In the genomic region with DNA sequence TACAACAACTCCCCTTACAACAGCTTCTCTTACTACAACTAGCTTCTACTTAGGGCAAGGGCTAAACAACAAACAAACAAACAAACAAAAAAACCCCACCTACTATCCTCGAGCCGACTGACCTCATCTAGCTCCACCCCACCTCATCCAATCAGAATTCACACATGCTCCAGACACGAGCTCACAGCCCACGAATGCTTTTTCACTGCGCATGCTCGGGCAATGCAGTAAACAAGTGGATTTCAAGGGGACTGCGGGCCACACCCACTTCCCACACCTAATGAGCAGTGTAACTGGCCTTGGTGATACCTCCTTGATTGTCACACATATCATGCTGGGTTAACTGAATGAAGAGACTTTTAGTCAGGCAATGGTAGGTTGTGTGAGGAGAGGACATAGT, we compare ENCODE assay signal across 22 mouse cellular contexts. TPM values are rescaled to one million over a fixed set of nuclear protein-coding genes. Genes with fewer than 3 reads are reported as not detected.
DNase-seq lines count a peak whose midpoint lies in the region; ATAC-seq lines count a peak whose summit lies in the region.
"Had no signal": no experiment of that assay in that cellular context is flagged by ENCODE, and none has a peak within 500 bp of the region (broad histone marks: within the 10 kb centered on the region; RNA-seq: fewer than 3 reads in every experiment).

No protein-coding gene starts in this region.

- no peak overlapping the region for H3K4me2 ChIP-seq in midbrain, embryonic 15.5 days
- H3K4me2 ChIP-seq: embryonic facial prominence, embryonic 12.5 days; forebrain, embryonic 13.5 days; forebrain, embryonic 15.5 days had no signal

- no peaks in the 10 kb centered on the region for H3K36me3 ChIP-seq in midbrain, embryonic 15.5 days (replicated peaks)
- H3K36me3 ChIP-seq: embryonic facial prominence, embryonic 10.5 days; embryonic facial prominence, embryonic 12.5 days; forebrain, embryonic 15.5 days had no signal

- H3K27me3 ChIP-seq in midbrain, embryonic 15.5 days (replicated peaks): no peaks in the 10 kb centered on the region
- H3K27me3 ChIP-seq: CH12.LX; embryonic facial prominence, embryonic 12.5 days; forebrain, embryonic 13.5 days; forebrain, embryonic 15.5 days had no signal

- ATAC-seq in CD4-positive, CD25-positive, alpha-beta regulatory T cell, adult 4 months: no peak
- ATAC-seq in midbrain, embryonic 15.5 days (replicated peaks): no peak
- ATAC-seq: forebrain, embryonic 13.5 days; forebrain, embryonic 15.5 days; forebrain, postnatal 0 days had no signal

- 92% methylated on average over 7 of the region's 7 CpGs for WGBS in midbrain, embryonic 15.5 days

- no peak overlapping the region for H3K9ac ChIP-seq in midbrain, embryonic 15.5 days
- H3K9ac ChIP-seq: embryonic facial prominence, embryonic 12.5 days; forebrain, embryonic 13.5 days; forebrain, embryonic 15.5 days; forebrain, postnatal 0 days had no signal

- no peak overlapping the region for H3K27ac ChIP-seq in midbrain, embryonic 15.5 days
- H3K27ac ChIP-seq: embryonic facial prominence, embryonic 10.5 days; embryonic facial prominence, embryonic 12.5 days; forebrain, embryonic 13.5 days; forebrain, embryonic 15.5 days had no signal

- H3K4me1 ChIP-seq in midbrain, embryonic 15.5 days: no peaks in the 10 kb centered on the region
- H3K4me1 ChIP-seq: embryonic facial prominence, embryonic 10.5 days; embryonic facial prominence, embryonic 12.5 days; forebrain, embryonic 13.5 days; forebrain, embryonic 15.5 days had no signal

- H3K4me3 ChIP-seq in midbrain, embryonic 15.5 days: no peak overlapping the region
- H3K4me3 ChIP-seq: embryonic facial prominence, embryonic 10.5 days; embryonic facial prominence, embryonic 12.5 days; forebrain, embryonic 13.5 days; forebrain, embryonic 15.5 days had no signal

- H3K9me3 ChIP-seq in midbrain, embryonic 15.5 days: no peaks in the 10 kb centered on the region
- H3K9me3 ChIP-seq: forebrain, embryonic 13.5 days; forebrain, embryonic 15.5 days had no signal

- peak; percentile 30 for DNase-seq in CD4-positive, CD25-positive, alpha-beta regulatory T cell, adult 2 months (ENCODE audit: low read depth, low spot score)
- DNase-seq in ES-CJ7 (ENCODE audit: low read depth, low spot score) (peak; percentile 37), ZHBTc4 (ENCODE audit: low read depth, low spot score) (peak; percentile 54)
- DNase-seq in kidney, postnatal 14 days: no peak
- DNase-seq: adrenal gland, adult 8-10 months; adrenal gland, postnatal 14 days; adrenal gland, postnatal 36 days; cerebellum, adult 11-12 months; cerebellum, adult 2 months; cerebellum, adult 9-10 months; cerebellum, postnatal 10 days; cerebellum, postnatal 25 days; forebrain, postnatal 0 days had no signal

RNA-seq across cellular contexts. Expression of a gene that starts 19.4 kb away (rescaled TPM):
- polyA plus RNA-seq in CD4-positive, CD25-positive, alpha-beta regulatory T cell, adult 4 months (2017; shearing (Covaris generic)): 1,000 to 10,000 TPM; 1,558 to 1,756 TPM
- 0.26 TPM in 1 of 2 replicates, not detected in the other for polyA plus RNA-seq in midbrain, embryonic 15.5 days (2015; fragmentation: Nextera tagmentation; extraction: Ambion mirVana)
- polyA plus RNA-seq: embryonic facial prominence, embryonic 10.5 days; embryonic facial prominence, embryonic 12.5 days; embryonic facial prominence, embryonic 14.5 days; forebrain, embryonic 11.5 days; forebrain, embryonic 13.5 days had no signal

Comparison
In these comparisons a context has a peak if more than half of its experiments do, and no peak if none do; other contexts are left out.
1. RNA of a gene that starts 19.4 kb away (polyA plus RNA-seq): 1,558 to 1,756 TPM in CD4-positive, CD25-positive, alpha-beta regulatory T cell, adult 4 months; 0.26 TPM in midbrain, embryonic 15.5 days; every median in the first group is over 1,000 times any median in the second.